9 mouse cellular contexts compared by ENCODE assay signal in the genomic region with DNA sequence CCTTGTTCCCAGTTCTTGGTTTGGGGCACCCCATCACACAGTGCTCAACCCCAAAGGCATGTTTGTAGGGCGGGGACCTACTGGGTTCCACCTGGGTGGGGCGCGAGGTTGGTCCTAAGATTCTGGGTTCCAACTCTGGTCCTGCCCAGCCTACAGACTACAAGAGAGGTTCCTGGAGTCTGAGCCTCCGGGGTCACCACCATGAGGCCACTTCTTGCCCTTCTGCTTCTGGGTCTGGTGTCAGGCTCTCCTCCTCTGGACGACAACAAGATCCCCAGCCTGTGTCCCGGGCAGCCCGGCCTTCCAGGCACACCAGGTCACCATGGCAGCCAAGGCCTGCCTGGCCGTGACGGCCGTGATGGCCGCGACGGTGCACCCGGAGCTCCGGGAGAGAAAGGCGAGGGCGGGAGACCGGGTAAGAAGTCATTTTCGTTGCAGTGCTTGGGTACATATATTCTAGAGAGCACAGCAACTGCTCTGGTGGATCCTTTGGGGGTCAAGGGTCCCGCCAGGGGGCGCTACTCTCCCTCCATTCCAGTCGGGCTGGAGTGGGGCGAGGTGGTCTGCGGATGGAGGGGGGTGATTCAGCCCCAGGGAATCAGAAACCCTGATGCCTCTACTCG. TPM values are rescaled to one million over a fixed set of nuclear protein-coding genes. Genes with fewer than 3 reads are reported as not detected.
DNase-seq lines count a peak whose midpoint lies in the region; ATAC-seq and TF ChIP-seq lines count a peak whose summit lies in the region.
"Had no signal": no experiment of that assay in that cellular context is flagged by ENCODE, and none has a peak within 500 bp of the region (broad histone marks: within the 10 kb centered on the region; RNA-seq: fewer than 3 reads in every experiment).

No protein-coding gene starts in this region.

- no peak overlapping the region; the same call in 1 of the 2 replicates for H3K4me3 ChIP-seq in embryonic facial prominence, embryonic 11.5 days (ENCODE audit: low read depth, low read length)
- no peak overlapping the region for H3K4me3 ChIP-seq in hindbrain, embryonic 11.5 days (ENCODE audit: low read depth, low read length)
- no peak overlapping the region for H3K4me3 ChIP-seq in lung, postnatal 0 days (ENCODE audit: low read depth, low read length)

- no peak overlapping the region for H3K9ac ChIP-seq in embryonic facial prominence, embryonic 11.5 days (replicated peaks; ENCODE audit: low read length)
- peak overlapping the region; percentile 27; the same call in 1 of the 2 replicates for H3K9ac ChIP-seq in hindbrain, embryonic 11.5 days (ENCODE audit: low read depth, low read length)
- 0 out of 2 replicates have a peak overlapping the region, but pooled peaks have one; percentile 13 for H3K9ac ChIP-seq in lung, postnatal 0 days (replicated peaks; ENCODE audit: low read depth)

- H3K4me2 ChIP-seq in embryonic facial prominence, embryonic 11.5 days (ENCODE audit: low read depth, low read length), result peak overlapping the region; percentile 10; the same call in 1 of the 2 replicates
- 0 out of 2 replicates have a peak overlapping the region, but pooled peaks have one; percentile 21 for H3K4me2 ChIP-seq in hindbrain, embryonic 11.5 days (replicated peaks; ENCODE audit: low read depth, low read length)
- peak overlapping the region; percentile 35 for H3K4me2 ChIP-seq in lung, postnatal 0 days (replicated peaks; ENCODE audit: low read depth, low read length)

- WGBS in embryonic facial prominence, embryonic 11.5 days, result 36% methylated on average over 25 of the region's 25 CpGs
- WGBS in hindbrain, embryonic 11.5 days, result 32% methylated on average over 25 of the region's 25 CpGs
- 38% methylated on average over 24 of the region's 25 CpGs for WGBS in lung, postnatal 0 days

- peak; percentile 56 for TF ChIP-seq CTCF in lung, postnatal 0 days (IDR thresholded peaks at IDR 0.05)

- no peaks in the 10 kb centered on the region for H3K9me3 ChIP-seq in embryonic facial prominence, embryonic 11.5 days (replicated peaks; ENCODE audit: control insufficient read depth, low read length)
- H3K9me3 ChIP-seq in hindbrain, embryonic 11.5 days (ENCODE audit: control insufficient read depth, low read length), result no peaks in the 10 kb centered on the region
- no peaks in the 10 kb centered on the region for H3K9me3 ChIP-seq in lung, postnatal 0 days (ENCODE audit: low read length)

- H3K36me3 ChIP-seq in embryonic facial prominence, embryonic 11.5 days (replicated peaks; ENCODE audit: control insufficient read depth, insufficient read depth, low read depth, low read length), result no peaks in the 10 kb centered on the region; the same call in 1 of the 2 replicates
- no peaks in the 10 kb centered on the region for H3K36me3 ChIP-seq in hindbrain, embryonic 11.5 days (ENCODE audit: control insufficient read depth, insufficient read depth, low read length)
- no peaks in the 10 kb centered on the region for H3K36me3 ChIP-seq in lung, postnatal 0 days (ENCODE audit: insufficient read depth, low read length)

- H3K4me1 ChIP-seq in embryonic facial prominence, embryonic 11.5 days (ENCODE audit: control insufficient read depth, insufficient read depth, low read length), result peaks cover 19% of the 10 kb centered on the region
- H3K4me1 ChIP-seq in hindbrain, embryonic 11.5 days (replicated peaks; ENCODE audit: control insufficient read depth, insufficient read depth, low read length), result peaks cover 15% of the 10 kb centered on the region
- H3K4me1 ChIP-seq in lung, postnatal 0 days (ENCODE audit: insufficient read depth, low read depth, low read length), result peaks cover 30% of the 10 kb centered on the region

- H3K27me3 ChIP-seq in embryonic facial prominence, embryonic 11.5 days (ENCODE audit: control insufficient read depth, insufficient read depth, low read length), result no peaks in the 10 kb centered on the region
- H3K27me3 ChIP-seq in hindbrain, embryonic 11.5 days (ENCODE audit: control insufficient read depth, insufficient read depth, low read length), result no peaks in the 10 kb centered on the region
- H3K27me3 ChIP-seq in lung, postnatal 0 days (replicated peaks; ENCODE audit: insufficient read depth, low read length), result no peaks in the 10 kb centered on the region

- no peak for TF ChIP-seq EP300 in lung, postnatal 0 days (IDR thresholded peaks at IDR 0.05)

- DNase-seq in embryo, embryonic 10.5 days (ENCODE audit: low spot score), result peak; percentile 66
- no peak for DNase-seq in embryo, embryonic 10 days (ENCODE audit: low spot score)
- peak; percentile 69 for DNase-seq in ES-CJ7 (ENCODE audit: low read depth, low spot score)
- peak; percentile 62 for DNase-seq in embryonic facial prominence, embryonic 11.5 days (ENCODE audit: low spot score)
- DNase-seq in hindbrain, embryonic 11.5 days (ENCODE audit: low spot score), result peak; percentile 73
- no peak for DNase-seq in lung, postnatal 0 days (ENCODE audit: low spot score)
- DNase-seq in testis, postnatal 14 days (ENCODE audit: low spot score), result peak; percentile 77
- DNase-seq in T-cell, adult 2 months (ENCODE audit: low spot score), result no peak

- peak; percentile 42; the same call in 1 of the 2 replicates for ATAC-seq in embryonic facial prominence, embryonic 11.5 days (replicated peaks; ENCODE audit: insufficient number of reproducible peaks, low FRiP score, low TSS enrichment, low read depth)
- peak; percentile 30; the same call in 1 of the 2 replicates for ATAC-seq in hindbrain, embryonic 11.5 days (ENCODE audit: low FRiP score)
- ATAC-seq in lung, postnatal 0 days, result no peak; the same call in 1 of the 2 replicates

- H3K27ac ChIP-seq in embryonic facial prominence, embryonic 11.5 days (replicated peaks; ENCODE audit: low read depth, low read length), result no peak overlapping the region
- no peak overlapping the region for H3K27ac ChIP-seq in hindbrain, embryonic 11.5 days (ENCODE audit: low read depth, low read length)
- H3K27ac ChIP-seq in lung, postnatal 0 days (ENCODE audit: low read length), result peak overlapping the region; percentile 73

RNA-seq across cellular contexts. Expression of gene C1qtnf5, which starts 0.6 kb away (rescaled TPM):
- polyA plus RNA-seq in embryonic facial prominence, embryonic 11.5 days (2014; fragmentation: Nextera tagmentation; extraction: Ambion mirVana), result 0.53 and 0.56 TPM in 2 replicates
- polyA plus RNA-seq in hindbrain, embryonic 11.5 days (2014; fragmentation: Nextera tagmentation; extraction: Ambion mirVana), result 0.82 and 1.2 TPM in 2 replicates
- 9.8 and 10.3 TPM in 2 replicates for polyA plus RNA-seq in lung, postnatal 0 days (2015; fragmentation: Nextera tagmentation; extraction: Ambion mirVana)

RNA-seq across cellular contexts. Expression of gene Gm49380, which starts 5.6 kb away (rescaled TPM):
- 0.08 TPM in 1 of 2 replicates, not detected in the other for polyA plus RNA-seq in embryonic facial prominence, embryonic 11.5 days (2014; fragmentation: Nextera tagmentation; extraction: Ambion mirVana)
- 0.29 and 0.38 TPM in 2 replicates for polyA plus RNA-seq in hindbrain, embryonic 11.5 days (2014; fragmentation: Nextera tagmentation; extraction: Ambion mirVana)
- 0.29 and 0.30 TPM in 2 replicates for polyA plus RNA-seq in lung, postnatal 0 days (2015; fragmentation: Nextera tagmentation; extraction: Ambion mirVana)
- polyA plus RNA-seq: spleen, adult 2 months had no signal

RNA-seq across cellular contexts. Expression of gene Rnf26, which starts 5.6 kb away (rescaled TPM):
- 59.5 and 65.9 TPM in 2 replicates for polyA plus RNA-seq in embryonic facial prominence, embryonic 11.5 days (2014; fragmentation: Nextera tagmentation; extraction: Ambion mirVana)
- 43.7 and 51.8 TPM in 2 replicates for polyA plus RNA-seq in hindbrain, embryonic 11.5 days (2014; fragmentation: Nextera tagmentation; extraction: Ambion mirVana)
- polyA plus RNA-seq in lung, postnatal 0 days (2015; fragmentation: Nextera tagmentation; extraction: Ambion mirVana), result 18.8 and 19.0 TPM in 2 replicates

RNA-seq across cellular contexts. Expression of gene Mfrp, which starts 6.1 kb away (rescaled TPM):
- 0.17 and 0.32 TPM in 2 replicates for polyA plus RNA-seq in embryonic facial prominence, embryonic 11.5 days (2014; fragmentation: Nextera tagmentation; extraction: Ambion mirVana)
- 0.10 and 0.23 TPM in 2 replicates for polyA plus RNA-seq in hindbrain, embryonic 11.5 days (2014; fragmentation: Nextera tagmentation; extraction: Ambion mirVana)
- 0.08 TPM in 1 of 2 replicates, not detected in the other for polyA plus RNA-seq in lung, postnatal 0 days (2015; fragmentation: Nextera tagmentation; extraction: Ambion mirVana)

RNA-seq across cellular contexts. Expression of gene Mcam, which starts 26.6 kb away (rescaled TPM):
- 18.3 and 20.1 TPM in 2 replicates for polyA plus RNA-seq in embryonic facial prominence, embryonic 11.5 days (2014; fragmentation: Nextera tagmentation; extraction: Ambion mirVana)
- polyA plus RNA-seq in hindbrain, embryonic 11.5 days (2014; fragmentation: Nextera tagmentation; extraction: Ambion mirVana), result 13.0 and 14.3 TPM in 2 replicates
- polyA plus RNA-seq in lung, postnatal 0 days (2015; fragmentation: Nextera tagmentation; extraction: Ambion mirVana), result 113 and 116 TPM in 2 replicates

Comparison
In these comparisons a context has a peak if more than half of its experiments do, and no peak if none do; other contexts are left out.
1. DNase-seq: peak in embryo, embryonic 10.5 days (single experiment), ES-CJ7 (single experiment), embryonic facial prominence, embryonic 11.5 days (single experiment), hindbrain, embryonic 11.5 days (single experiment) and testis, postnatal 14 days (single experiment); none in embryo, embryonic 10 days (single experiment), lung, postnatal 0 days (single experiment) and T-cell, adult 2 months (single experiment).
2. Peak in every context shown above with its lines, with median percentiles within 50 percentile points of each other: H3K4me2 ChIP-seq.